Mouse (Mus musculus) neural tube, embryonic 11.5 days (tissue): ENCODE measurements around the gene Nav2. TPM values are rescaled to one million over a fixed set of nuclear protein-coding genes. Genes with fewer than 3 reads are reported as not detected.

Source experiments
- ATAC-seq: fragments of 200-750 bp; cut with Nextera tagmentation; 2 replicates; pipeline ENCODE4 v1.8.0; 2017; ENCODE audit warnings: moderate number of reproducible peaks, mild to moderate bottlenecking, moderate TSS enrichment, moderate library complexity; ENCODE audit not compliant: insufficient read depth, low FRiP score, low TSS enrichment
- DNase-seq: peaks from one replicate; pipeline ENCODE4 v3.0.0-alpha.2; 2015; ENCODE audit warnings: low spot score
- H3K27ac ChIP-seq: fragments of 300-500 bp; sonication (generic); 2 replicates; pipeline ENCODE4 v1.5.1; 2014; ENCODE audit warnings: low read depth, mild to moderate bottlenecking, low read length
- H3K27me3 ChIP-seq: fragments of 300-500 bp; sonication (generic); 2 replicates; pipeline ENCODE4 v1.6.1; 2014; ENCODE audit warnings: mild to moderate bottlenecking, low read length, mixed read lengths; ENCODE audit not compliant: control insufficient read depth, insufficient read depth
- H3K36me3 ChIP-seq: fragments of 300-500 bp; sonication (generic); 2 replicates; pipeline ENCODE4 v1.6.1; 2014; ENCODE audit warnings: mild to moderate bottlenecking, low read length, moderate library complexity, mixed read lengths; ENCODE audit not compliant: control insufficient read depth, insufficient read depth
- H3K4me1 ChIP-seq: fragments of 300-500 bp; sonication (generic); 2 replicates; pipeline ENCODE4 v1.6.1; 2014; ENCODE audit warnings: low read length, mixed read lengths; ENCODE audit not compliant: control insufficient read depth, insufficient read depth
- H3K4me2 ChIP-seq: fragments of 300-500 bp; sonication (generic); 2 replicates; pipeline ENCODE4 v1.6.1; 2014; ENCODE audit warnings: low read depth, mild to moderate bottlenecking, moderate library complexity
- H3K4me3 ChIP-seq: fragments of 300-500 bp; sonication (generic); 2 replicates; pipeline ENCODE4 v1.5.1; 2014; ENCODE audit warnings: low read depth, low read length
- H3K9ac ChIP-seq: fragments of 300-500 bp; sonication (generic); 2 replicates; pipeline ENCODE4 v1.6.1; 2014; ENCODE audit warnings: mild to moderate bottlenecking, low read length
- H3K9me3 ChIP-seq: fragments of 300-500 bp; sonication (generic); 2 replicates; pipeline ENCODE4 v1.6.1; 2016; ENCODE audit warnings: low read length; ENCODE audit not compliant: control insufficient read depth
- WGBS: fragments of 180-500 bp; shearing (Covaris S2); extraction: QIAGEN DNeasy Blood & Tissue Kit; methylation state at CpG from one replicate; pipeline ENCODE4 v1.1.7; 2014; 5-methylcytosine and 5-hydroxymethylcytosine counted together
- polyA plus RNA-seq: library from polyadenylated mRNA; unstranded; fragments of >200 nt; fragmentation: Nextera tagmentation; extraction: Ambion mirVana; gene quantifications from 2 replicates; pipeline ENCODE4 v1.2.1, GENCODE M21; 2014

Nav2 gene
- polyA plus RNA-seq, 1 experiment from 2014 or later = 19.2 TPM

DNA sequence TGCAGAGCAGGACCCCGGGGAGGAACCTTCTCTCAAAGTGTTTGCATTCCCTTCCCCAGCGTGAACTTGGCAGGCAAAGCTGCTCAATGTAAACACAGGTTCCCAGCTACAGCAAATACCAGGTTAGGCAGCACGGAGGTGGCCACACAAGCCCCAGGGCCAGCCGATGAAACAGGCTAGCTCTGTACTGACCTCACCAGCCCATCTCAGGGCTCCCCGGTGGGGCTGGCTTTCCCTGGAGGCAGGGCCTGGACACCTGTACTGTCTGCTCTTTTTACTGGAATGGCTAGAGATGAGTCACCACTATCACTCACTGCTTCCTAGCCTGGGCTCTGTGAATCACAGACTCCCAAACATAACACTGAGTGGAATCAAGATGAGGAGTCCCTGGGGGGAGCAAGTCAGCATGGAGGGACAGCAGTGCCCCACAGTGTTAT, 287.2 kb downstream of the Nav2 start:
- ATAC-seq = no peak
- H3K27ac ChIP-seq = no peak overlapping the region
- no peak for DNase-seq
- no peak overlapping the region for H3K4me2 ChIP-seq
- H3K9ac ChIP-seq = no peak overlapping the region
- H3K4me1 ChIP-seq = no peaks in the 10 kb centered on the region; the same call in 1 of the 2 replicates
- H3K36me3 ChIP-seq = no peaks in the 10 kb centered on the region
- H3K9me3 ChIP-seq = no peaks in the 10 kb centered on the region
- no peak overlapping the region for H3K4me3 ChIP-seq
- 57% methylated on average over 5 of the region's 5 CpGs for WGBS
- H3K27me3 ChIP-seq = no peaks in the 10 kb centered on the region

DNA sequence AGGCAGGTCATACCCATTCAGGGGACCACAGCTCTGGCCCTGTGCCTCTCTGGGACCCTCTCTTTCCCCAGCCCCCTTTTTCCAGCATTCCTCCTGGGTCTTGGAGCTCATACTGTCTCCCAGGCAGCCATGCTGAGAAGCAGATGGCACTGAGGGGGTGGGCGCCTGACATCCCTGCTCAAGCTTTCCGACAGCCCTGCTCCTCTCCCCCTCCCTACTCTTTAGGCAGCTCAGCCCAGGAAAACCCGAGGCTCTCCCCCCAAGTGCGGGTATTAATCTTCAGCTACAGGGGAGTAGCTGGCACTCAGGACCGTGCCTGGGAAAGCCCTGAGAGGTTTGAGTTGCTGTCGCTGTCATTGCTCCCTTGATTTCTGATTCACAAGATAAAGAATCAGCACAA, 290.9 kb downstream of the Nav2 start:
- no peaks in the 10 kb centered on the region for H3K36me3 ChIP-seq
- H3K4me2 ChIP-seq = no peak overlapping the region
- H3K9me3 ChIP-seq = no peaks in the 10 kb centered on the region
- WGBS = 54% methylated on average over 6 of the region's 6 CpGs
- DNase-seq = no peak
- H3K27me3 ChIP-seq = no peaks in the 10 kb centered on the region
- H3K4me1 ChIP-seq = no peaks in the 10 kb centered on the region; the same call in 1 of the 2 replicates
- H3K27ac ChIP-seq = no peak overlapping the region
- H3K9ac ChIP-seq = no peak overlapping the region
- no peak for ATAC-seq
- H3K4me3 ChIP-seq = no peak overlapping the region

DNA sequence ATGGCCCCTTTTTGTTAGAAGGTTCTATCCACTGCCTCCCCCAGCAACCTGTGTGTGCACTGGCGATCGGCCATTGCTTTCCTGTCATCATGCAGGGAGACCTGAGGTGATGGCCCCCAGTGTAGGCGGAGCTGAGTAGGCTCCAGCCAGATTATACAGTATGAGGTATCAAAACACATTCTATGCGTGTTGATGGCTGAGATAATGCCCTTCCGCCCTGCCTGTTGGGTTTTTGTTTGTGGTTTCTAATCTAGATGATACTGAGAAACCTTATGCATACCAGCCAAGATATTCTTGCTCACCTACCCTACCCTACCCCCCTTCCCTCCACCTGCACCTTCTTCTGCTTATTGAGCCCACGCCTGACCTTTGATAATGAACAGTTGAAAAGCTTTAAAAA, 291.8 kb downstream of the Nav2 start:
- no peaks in the 10 kb centered on the region for H3K27me3 ChIP-seq
- H3K9ac ChIP-seq = no peak overlapping the region
- no peak overlapping the region for H3K4me2 ChIP-seq
- 89% methylated on average over 6 of the region's 6 CpGs for WGBS
- no peaks in the 10 kb centered on the region for H3K36me3 ChIP-seq
- no peak overlapping the region for H3K27ac ChIP-seq
- no peaks in the 10 kb centered on the region for H3K9me3 ChIP-seq
- no peak for DNase-seq
- H3K4me1 ChIP-seq = no peaks in the 10 kb centered on the region; the same call in 1 of the 2 replicates
- no peak for ATAC-seq
- no peak overlapping the region for H3K4me3 ChIP-seq

GRCm38 (mm10) chr7:49202971-49203370, 294.5 kb downstream of the Nav2 start:
- Histone ChIP-seq H3K9me3 (no peaks in the 10 kb centered on the region), H3K27me3 (no peaks in the 10 kb centered on the region), H3K36me3 (no peaks in the 10 kb centered on the region), H3K27ac (no peak overlapping the region), H3K4me1 (no peaks in the 10 kb centered on the region; the same call in 1 of the 2 replicates), H3K9ac (no peak overlapping the region), H3K4me3 (no peak overlapping the region), H3K4me2 (no peak overlapping the region)
- WGBS = 65% methylated on average over 4 of the region's 4 CpGs
- ATAC-seq (no peak), DNase-seq (no peak)

DNA sequence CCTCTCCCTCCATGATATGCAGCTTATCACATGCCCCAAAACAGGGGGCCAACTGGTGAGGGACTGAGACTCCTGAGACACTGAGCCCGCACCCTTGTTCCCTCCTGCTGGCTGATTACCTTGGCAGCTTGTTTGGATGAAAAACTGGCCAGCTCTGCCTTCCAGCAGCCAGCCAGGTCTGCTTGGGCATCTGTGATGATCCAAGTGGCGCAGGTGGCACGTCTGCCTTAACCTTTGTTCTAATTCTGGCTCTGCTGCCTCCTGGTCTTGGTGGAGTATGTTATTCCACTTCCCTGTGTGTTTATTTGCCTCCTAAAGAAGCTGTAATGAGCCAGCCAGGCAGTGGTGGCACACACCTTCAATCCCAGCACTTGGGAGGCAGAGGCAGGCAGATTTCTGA, 296.3 kb downstream of the Nav2 start:
- DNase-seq (no peak), ATAC-seq (no peak)
- H3K4me3 ChIP-seq = no peak overlapping the region
- no peaks in the 10 kb centered on the region for H3K27me3 ChIP-seq
- no peaks in the 10 kb centered on the region for H3K4me1 ChIP-seq
- no peaks in the 10 kb centered on the region for H3K36me3 ChIP-seq
- H3K4me2 ChIP-seq = no peak overlapping the region
- WGBS = 88% methylated on average over 3 of the region's 3 CpGs
- H3K27ac ChIP-seq = no peak overlapping the region
- H3K9me3 ChIP-seq = no peaks in the 10 kb centered on the region
- H3K9ac ChIP-seq = no peak overlapping the region

DNA sequence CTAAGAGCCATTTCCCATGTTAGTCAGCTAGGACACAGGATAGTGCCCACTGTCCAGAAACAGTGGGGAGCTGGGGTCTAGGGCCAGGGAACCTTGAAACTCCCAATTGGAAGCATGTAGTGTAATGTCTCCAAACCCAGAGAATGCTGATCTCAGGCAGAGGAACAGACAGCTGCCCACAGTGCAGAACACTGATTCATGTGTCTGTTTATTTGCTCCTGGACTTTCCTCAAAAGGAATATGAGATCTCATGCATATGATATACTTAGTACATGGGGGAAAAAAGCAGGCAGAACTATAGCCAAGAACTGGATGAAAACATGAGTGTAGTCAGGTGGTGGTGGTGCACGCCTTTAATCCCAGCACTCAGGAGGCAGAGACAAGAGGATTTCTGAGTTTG, 297.0 kb downstream of the Nav2 start:
- H3K4me1 ChIP-seq = no peaks in the 10 kb centered on the region
- H3K27me3 ChIP-seq = no peaks in the 10 kb centered on the region
- DNase-seq = no peak
- H3K9ac ChIP-seq = no peak overlapping the region
- H3K9me3 ChIP-seq = no peaks in the 10 kb centered on the region
- H3K4me2 ChIP-seq = no peak overlapping the region
- H3K4me3 ChIP-seq = no peak overlapping the region
- WGBS = 89% methylated on average over 1 of the region's 1 CpGs
- no peaks in the 10 kb centered on the region for H3K36me3 ChIP-seq
- ATAC-seq = no peak
- no peak overlapping the region for H3K27ac ChIP-seq

- Histone ChIP-seq H3K4me2 (no peak overlapping the region), H3K36me3 (no peaks in the 10 kb centered on the region), H3K9me3 (no peaks in the 10 kb centered on the region), H3K4me3 (no peak overlapping the region), H3K27ac (no peak overlapping the region), H3K9ac (no peak overlapping the region), H3K4me1 (no peaks in the 10 kb centered on the region), H3K27me3 (no peaks in the 10 kb centered on the region)
- no peak for ATAC-seq
- WGBS = 75% methylated on average over 5 of the region's 5 CpGs
- DNase-seq = no peak
Observed at GRCm38 (mm10) chr7:49206775-49207676, 298.5 kb downstream of the Nav2 start.

GRCm38 (mm10) chr7:49209526-49209925, 301.0 kb downstream of the Nav2 start:
- H3K27ac ChIP-seq = no peak overlapping the region
- no peak overlapping the region for H3K9ac ChIP-seq
- H3K9me3 ChIP-seq = no peaks in the 10 kb centered on the region
- no peaks in the 10 kb centered on the region for H3K4me1 ChIP-seq
- no peak overlapping the region for H3K4me3 ChIP-seq
- no peak overlapping the region for H3K4me2 ChIP-seq
- WGBS = 48% methylated on average over 7 of the region's 7 CpGs
- H3K27me3 ChIP-seq = no peaks in the 10 kb centered on the region
- no peaks in the 10 kb centered on the region for H3K36me3 ChIP-seq
- ATAC-seq (no peak), DNase-seq (peak; percentile 48)

GRCm38 (mm10) chr7:49210721-49211120, 302.2 kb downstream of the Nav2 start:
- 89% methylated on average over 8 of the region's 8 CpGs for WGBS
- H3K4me3 ChIP-seq = no peak overlapping the region
- no peaks in the 10 kb centered on the region for H3K27me3 ChIP-seq
- H3K9ac ChIP-seq = no peak overlapping the region
- H3K9me3 ChIP-seq = no peaks in the 10 kb centered on the region
- H3K4me1 ChIP-seq = no peaks in the 10 kb centered on the region
- no peak overlapping the region for H3K27ac ChIP-seq
- H3K4me2 ChIP-seq = no peak overlapping the region
- H3K36me3 ChIP-seq = no peaks in the 10 kb centered on the region
- DNase-seq (no peak), ATAC-seq (no peak)
